Mouse (Mus musculus) kidney, adult 2 months (tissue): Measurements from ENCODE around the gene Smpd4. TPM values are rescaled to one million over a fixed set of nuclear protein-coding genes. Genes with fewer than 3 reads are reported as not detected.

Source experiments
- DNase-seq: peaks from one replicate; pipeline ENCODE4 v3.0.0; 2021
- H3K27ac ChIP-seq: fragments of 200-500 bp; 2 replicates; pipeline ENCODE4 v1.5.1; 2012; ENCODE audit warnings: low read depth, low read length, control low read depth, inconsistent platforms; ENCODE audit not compliant: insufficient read depth
- H3K27me3 ChIP-seq: fragments of 200-500 bp; replicated peaks from 2 replicates; pipeline ENCODE4 v1.6.1; 2012; ENCODE audit warnings: mild to moderate bottlenecking, moderate library complexity, low read length, inconsistent platforms; ENCODE audit not compliant: control insufficient read depth, insufficient read depth
- H3K36me3 ChIP-seq: fragments of 200-500 bp; 2 replicates; pipeline ENCODE4 v1.6.1; 2012; ENCODE audit warnings: mild to moderate bottlenecking, moderate library complexity, low read length, inconsistent platforms; ENCODE audit not compliant: control insufficient read depth, insufficient read depth
- H3K4me1 ChIP-seq: fragments of 200-500 bp; 2 replicates; pipeline ENCODE4 v1.6.1; 2011; ENCODE audit warnings: low read length; ENCODE audit not compliant: control insufficient read depth, insufficient read depth
- H3K4me3 ChIP-seq: fragments of 200-500 bp; 2 replicates; pipeline ENCODE4 v1.5.1; 2011; ENCODE audit warnings: mild to moderate bottlenecking, low read depth, low read length, control low read depth; ENCODE audit not compliant: insufficient read depth
- CTCF ChIP-seq: fragments of 200-500 bp; conservative IDR thresholded peaks from 2 replicates; pipeline ENCODE4 v1.5.1; 2011; ENCODE audit warnings: low read depth, mild to moderate bottlenecking, control low read depth, low read length, moderate library complexity, mixed read lengths; ENCODE audit not compliant: insufficient read depth, insufficient read length
- POLR2A ChIP-seq: fragments of 200-500 bp; IDR thresholded peaks from one replicate; pipeline ENCODE4 v1.6.1; 2011; ENCODE audit warnings: low read depth, low read length, control low read depth
- WGBS: fragments of 180-500 bp; shearing (Covaris S2); methylation state at CpG from one replicate; pipeline ENCODE4 v1.1.7; 2018; 5-methylcytosine and 5-hydroxymethylcytosine counted together
- polyA plus RNA-seq: library from polyadenylated mRNA; depleted of rRNA; stranded (reverse); fragments of >200 nt; gene quantifications from 2 replicates; pipeline ENCODE4 v1.2.3, GENCODE M21; 2012; rRNA removed

Gene Smpd4
- 53.0 and 53.8 TPM in 2 replicates for polyA plus RNA-seq

GRCm38 (mm10) chr16:17619198-17620105 lies at the start of gene Smpd4:
Smpd4 (plus strand) TSS chr16:17619354.
- DNase-seq: peak; percentile 95
- WGBS: 1% methylated on average over 60 of the region's 60 CpGs
- Histone ChIP-seq H3K27me3 (no peaks in the 10 kb centered on the region), H3K27ac (no peak within 1 kb of the TSS), H3K4me3 (peak within 1 kb of the TSS; percentile 81), H3K36me3 (no peaks in the 10 kb centered on the region), H3K4me1 (no peaks in the 10 kb centered on the region)
- TF ChIP-seq POLR2A (no peak), CTCF (no peak)

GRCm38 (mm10) chr16:17575870-17576824 lies 43.0 kb upstream of the Smpd4 start:
- Histone ChIP-seq H3K4me1 (0 out of 2 replicates have a peak, but pooled peaks cover 3% of the 10 kb centered on the region), H3K36me3 (no peaks in the 10 kb centered on the region), H3K27me3 (no peaks in the 10 kb centered on the region), H3K27ac (no peak overlapping the region), H3K4me3 (peak overlapping the region; percentile 74)
- TF ChIP-seq POLR2A: no peak
- TF ChIP-seq CTCF: no peak
- WGBS: 13% methylated on average over 45 of the region's 45 CpGs
- DNase-seq: peak; percentile 83

- WGBS: 21% methylated on average over 8 of the region's 8 CpGs
- no peak for TF ChIP-seq CTCF
- TF ChIP-seq POLR2A: no peak
- no peaks in the 10 kb centered on the region for H3K36me3 ChIP-seq
- no peaks in the 10 kb centered on the region for H3K27me3 ChIP-seq
- H3K4me1 ChIP-seq: 0 out of 2 replicates have a peak, but pooled peaks cover 3% of the 10 kb centered on the region
- no peak for DNase-seq
- peak overlapping the region; percentile 74 for H3K4me3 ChIP-seq
- no peak overlapping the region for H3K27ac ChIP-seq
Observed at GRCm38 (mm10) chr16:17576825-17577215, 42.3 kb upstream of the Smpd4 start.

GRCm38 (mm10) chr16:17583064-17583463 lies 36.1 kb upstream of the Smpd4 start, which contains the start of gene Slc7a4:
Slc7a4 (minus strand) TSS chr16:17583214.
- no peak within 1 kb of the TSS for H3K4me3 ChIP-seq
- peak; percentile 71 for TF ChIP-seq CTCF
- TF ChIP-seq POLR2A: no peak
- no peak within 1 kb of the TSS for H3K27ac ChIP-seq
- DNase-seq: no peak
- no peaks in the 10 kb centered on the region for H3K27me3 ChIP-seq
- WGBS: 31% methylated on average over 8 of the region's 8 CpGs
- no peaks in the 10 kb centered on the region for H3K36me3 ChIP-seq
- no peaks in the 10 kb centered on the region for H3K4me1 ChIP-seq

- no peak overlapping the region for H3K27ac ChIP-seq
- no peaks in the 10 kb centered on the region for H3K4me1 ChIP-seq
- DNase-seq: no peak
- no peaks in the 10 kb centered on the region for H3K36me3 ChIP-seq
- H3K27me3 ChIP-seq: no peaks in the 10 kb centered on the region; the same call in 1 of the 2 replicates
- no peak for TF ChIP-seq POLR2A
- TF ChIP-seq CTCF: no peak
- WGBS: 72% methylated on average over 7 of the region's 7 CpGs
- H3K4me3 ChIP-seq: no peak overlapping the region
Observed at GRCm38 (mm10) chr16:17584555-17584954, 34.6 kb upstream of the Smpd4 start.

DNA sequence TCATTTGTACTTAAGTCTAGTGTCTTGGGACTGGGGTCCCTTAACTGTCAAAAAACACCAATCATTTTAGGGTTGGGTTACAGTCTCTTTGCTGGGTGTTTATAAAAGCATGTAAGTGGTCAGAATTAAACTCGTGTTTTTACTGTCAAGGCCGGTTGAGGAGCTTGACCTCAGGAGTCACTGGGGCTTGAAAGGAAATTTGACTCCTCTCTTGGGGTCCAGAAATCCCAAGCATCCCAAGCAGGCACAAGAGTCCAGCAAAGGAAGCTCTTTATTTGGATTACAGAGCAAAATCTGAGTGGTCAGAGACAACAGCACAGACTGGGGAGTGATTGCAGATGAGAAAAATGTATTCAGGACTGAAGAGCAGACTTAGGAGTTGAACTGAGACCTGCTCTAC lies 28.4 kb upstream of the Smpd4 start:
- Histone ChIP-seq H3K4me1 (no peaks in the 10 kb centered on the region), H3K36me3 (no peaks in the 10 kb centered on the region), H3K4me3 (no peak overlapping the region), H3K27me3 (no peaks in the 10 kb centered on the region; the same call in 1 of the 2 replicates), H3K27ac (no peak overlapping the region)
- TF ChIP-seq CTCF: no peak
- no peak for TF ChIP-seq POLR2A
- DNase-seq: no peak
- 16% methylated on average over 2 of the region's 2 CpGs for WGBS

DNA sequence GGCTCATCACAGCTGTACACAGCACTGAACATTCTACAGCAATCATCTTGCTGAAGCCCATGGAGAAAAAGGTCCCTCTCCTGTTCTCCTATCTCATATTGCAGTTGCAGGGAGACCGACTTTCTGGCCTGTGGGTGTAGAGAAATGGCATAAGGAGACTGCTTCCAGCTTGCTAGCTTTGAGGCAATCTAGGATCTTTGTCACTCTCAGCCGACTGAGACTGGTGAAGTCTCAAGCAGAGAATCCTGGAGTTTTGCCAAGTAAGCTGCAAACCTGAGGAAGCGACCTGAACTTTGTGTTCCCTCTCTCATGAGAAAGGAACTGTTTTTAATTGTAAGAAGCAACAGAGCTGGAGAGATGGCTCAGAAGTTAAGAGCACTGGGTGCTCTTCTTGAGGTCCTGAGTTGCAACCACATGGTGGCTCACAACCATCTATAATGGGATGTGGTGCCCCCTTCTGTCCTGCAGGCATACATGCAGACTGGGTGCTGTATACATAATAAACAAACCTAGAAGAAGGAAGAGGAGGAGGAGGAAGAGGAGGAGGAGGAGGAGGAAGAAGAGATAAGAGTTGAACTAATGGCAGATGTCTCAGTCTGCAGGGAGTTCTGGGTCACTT lies 18.1 kb upstream of the Smpd4 start:
- 37% methylated on average over 3 of the region's 3 CpGs for WGBS
- H3K36me3 ChIP-seq: no peaks in the 10 kb centered on the region
- DNase-seq: peak; percentile 19
- no peak overlapping the region for H3K27ac ChIP-seq
- H3K4me3 ChIP-seq: no peak overlapping the region
- no peaks in the 10 kb centered on the region for H3K4me1 ChIP-seq
- no peaks in the 10 kb centered on the region for H3K27me3 ChIP-seq
- TF ChIP-seq POLR2A (no peak), CTCF (peak; percentile 39; the same call in 1 of the 2 replicates)
